Mouse (Mus musculus) megakaryocyte, embryonic 14.5 days (primary cell): ENCODE data around the gene Tnfrsf17. TPM values are rescaled to one million over a fixed set of nuclear protein-coding genes. Genes with fewer than 3 reads are reported as not detected.
A peak's percentile ranks its signal among the peaks of the same experiment; 100 is the strongest.
"Not testable (repeated sequence)": the region's sequence is repeated elsewhere in the genome, so short reads cannot be mapped to it uniquely, and the experiment has no call there.

Experiments used
- H3K27me3 ChIP-seq: replicated peaks from 2 replicates; pipeline ENCODE3; 2012; ENCODE audit warnings: inconsistent platforms
- H3K36me3 ChIP-seq: replicated peaks from 2 replicates; pipeline ENCODE3; 2012; ENCODE audit warnings: low read length, inconsistent platforms, mixed read lengths
- H3K4me1 ChIP-seq: 2 replicates; pipeline ENCODE4 v1.6.1; 2012; ENCODE audit warnings: inconsistent platforms
- H3K4me3 ChIP-seq: replicated peaks from 2 replicates; pipeline ENCODE3; 2012; ENCODE audit warnings: moderate library complexity, mild to moderate bottlenecking, inconsistent platforms
- H3K9me3 ChIP-seq: 2 replicates; pipeline ENCODE4 v1.6.1; 2012; ENCODE audit warnings: inconsistent platforms
- FLI1 ChIP-seq: IDR thresholded peaks from 2 replicates; pipeline ENCODE4 v1.6.1; 2012; ENCODE audit warnings: low read length, inconsistent platforms, mixed read lengths
- GATA1 ChIP-seq: IDR thresholded peaks from 3 replicates; pipeline ENCODE4 v1.6.1; 2012; ENCODE audit warnings: mixed read lengths, low read length, inconsistent platforms, borderline replicate concordance
- polyA plus RNA-seq: library from polyadenylated mRNA; stranded (reverse); fragments of >175 nt; gene quantifications from 2 replicates; pipeline ENCODE4 v1.2.3, GENCODE M21; 2012; ENCODE audit warnings: low replicate concordance; ENCODE audit not compliant: insufficient read depth

The Tnfrsf17 gene
- polyA plus RNA-seq, result not detected in 2 replicates

GRCm38 (mm10) chr16:11313512-11313911 lies at the start of gene Tnfrsf17:
Gene Tnfrsf17 (plus strand): TSS chr16:11313812.
- Histone ChIP-seq H3K9me3 (no peaks in the 10 kb centered on the region), H3K36me3 (no peaks in the 10 kb centered on the region), H3K4me3 (no peak within 1 kb of the TSS), H3K27me3 (peaks cover 2% of the 10 kb centered on the region), H3K4me1 (peaks cover 36% of the 10 kb centered on the region)
- TF ChIP-seq FLI1, result no peak
- no peak for TF ChIP-seq GATA1

DNA sequence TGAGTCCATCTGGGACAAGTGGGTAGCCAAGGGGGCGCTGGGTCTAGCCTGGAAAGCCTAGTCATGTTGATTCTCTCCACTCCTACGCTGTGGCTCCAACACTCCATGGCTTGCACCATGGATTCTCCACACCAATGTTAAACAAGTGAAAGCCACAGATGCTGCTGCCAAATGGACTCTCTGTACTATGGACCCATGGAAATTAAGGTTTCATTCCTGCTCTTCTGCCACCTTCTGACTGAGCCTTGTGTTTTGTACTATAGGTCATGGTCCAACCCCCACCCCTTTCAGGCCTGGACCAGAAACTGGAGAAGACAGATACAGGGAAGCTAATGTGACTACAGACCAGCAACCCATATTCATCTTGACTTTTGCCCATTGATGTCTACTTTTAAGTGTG lies 47.1 kb upstream of the Tnfrsf17 start:
- H3K36me3 ChIP-seq, result peaks cover 5% of the 10 kb centered on the region
- no peak overlapping the region for H3K4me3 ChIP-seq
- no peaks in the 10 kb centered on the region for H3K27me3 ChIP-seq
- peaks cover 66% of the 10 kb centered on the region for H3K4me1 ChIP-seq
- TF ChIP-seq FLI1 (no peak), GATA1 (no peak)
- peaks cover 8% of the 10 kb centered on the region for H3K9me3 ChIP-seq

DNA sequence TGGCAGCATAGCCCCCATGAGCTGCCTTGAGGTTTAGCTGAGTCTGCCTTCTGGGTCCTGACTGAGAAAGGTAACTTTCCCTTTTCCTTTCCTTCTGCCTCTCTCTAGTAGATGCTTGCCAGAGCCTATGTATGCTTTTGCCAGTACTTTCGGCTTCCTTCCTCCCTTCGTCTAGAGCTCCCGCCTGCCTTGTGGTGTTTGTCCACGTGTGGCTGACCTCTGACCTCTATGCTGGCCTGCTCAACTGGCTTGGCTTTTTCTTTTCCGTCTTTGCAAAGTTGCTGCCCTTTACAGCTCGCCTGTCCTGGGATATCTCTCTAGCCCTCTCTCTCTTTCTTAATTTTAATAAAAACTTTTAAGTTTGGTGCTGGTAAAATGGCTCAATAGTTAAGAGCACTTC lies 43.8 kb upstream of the Tnfrsf17 start:
- TF ChIP-seq GATA1, result no peak
- TF ChIP-seq FLI1, result no peak
- peaks cover 5% of the 10 kb centered on the region for H3K36me3 ChIP-seq
- H3K4me3 ChIP-seq, result no peak overlapping the region
- no peaks in the 10 kb centered on the region for H3K27me3 ChIP-seq
- H3K4me1 ChIP-seq, result peaks cover 50% of the 10 kb centered on the region
- H3K9me3 ChIP-seq, result peaks cover 8% of the 10 kb centered on the region

DNA sequence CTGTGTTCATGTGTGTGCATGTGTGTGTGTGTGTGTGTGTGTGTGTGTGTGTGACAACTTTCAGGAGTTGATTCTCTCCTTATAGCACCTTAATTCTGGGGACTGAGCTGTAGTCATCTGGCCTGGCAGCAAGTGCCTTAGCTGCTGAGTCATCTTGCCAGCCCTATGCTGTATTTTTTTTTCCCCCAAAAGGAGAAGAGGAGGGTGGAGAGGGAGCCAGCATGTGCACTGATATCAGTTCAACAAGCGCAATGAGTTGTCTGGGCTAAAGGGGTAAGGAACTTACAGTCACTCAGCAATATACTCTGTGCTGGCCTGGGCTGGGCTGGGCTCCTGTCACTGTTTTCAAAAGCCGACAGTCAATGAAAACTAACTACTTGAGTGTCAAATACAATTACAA lies 43.0 kb upstream of the Tnfrsf17 start:
- Histone ChIP-seq H3K4me3 (peak overlapping the region; percentile 33), H3K27me3 (no peaks in the 10 kb centered on the region), H3K9me3 (peaks cover 8% of the 10 kb centered on the region), H3K4me1 (peaks cover 49% of the 10 kb centered on the region), H3K36me3 (peaks cover 5% of the 10 kb centered on the region)
- TF ChIP-seq FLI1, result no peak
- no peak for TF ChIP-seq GATA1

- Histone ChIP-seq H3K4me1 (peaks cover 49% of the 10 kb centered on the region), H3K27me3 (no peaks in the 10 kb centered on the region), H3K4me3 (no peak overlapping the region), H3K36me3 (peaks cover 4% of the 10 kb centered on the region), H3K9me3 (peaks cover 6% of the 10 kb centered on the region)
- no peak for TF ChIP-seq GATA1
- no peak for TF ChIP-seq FLI1
These were observed 42.5 kb upstream of the Tnfrsf17 start for GRCm38 (mm10) chr16:11271073-11271472.

- Histone ChIP-seq H3K4me1 (peaks cover 24% of the 10 kb centered on the region), H3K36me3 (no peaks in the 10 kb centered on the region), H3K9me3 (no peaks in the 10 kb centered on the region), H3K4me3 (no peak overlapping the region), H3K27me3 (no peaks in the 10 kb centered on the region)
- TF ChIP-seq GATA1 (no peak), FLI1 (no peak)
These were observed 36.7 kb upstream of the Tnfrsf17 start for GRCm38 (mm10) chr16:11276888-11277287.

- H3K4me3 ChIP-seq, result no peak overlapping the region
- H3K36me3 ChIP-seq, result no peaks in the 10 kb centered on the region
- no peaks in the 10 kb centered on the region for H3K9me3 ChIP-seq
- no peaks in the 10 kb centered on the region for H3K27me3 ChIP-seq
- peaks cover 24% of the 10 kb centered on the region for H3K4me1 ChIP-seq
- no peak for TF ChIP-seq GATA1
- TF ChIP-seq FLI1, result no peak
These were observed 34.8 kb upstream of the Tnfrsf17 start for GRCm38 (mm10) chr16:11278778-11279177.

DNA sequence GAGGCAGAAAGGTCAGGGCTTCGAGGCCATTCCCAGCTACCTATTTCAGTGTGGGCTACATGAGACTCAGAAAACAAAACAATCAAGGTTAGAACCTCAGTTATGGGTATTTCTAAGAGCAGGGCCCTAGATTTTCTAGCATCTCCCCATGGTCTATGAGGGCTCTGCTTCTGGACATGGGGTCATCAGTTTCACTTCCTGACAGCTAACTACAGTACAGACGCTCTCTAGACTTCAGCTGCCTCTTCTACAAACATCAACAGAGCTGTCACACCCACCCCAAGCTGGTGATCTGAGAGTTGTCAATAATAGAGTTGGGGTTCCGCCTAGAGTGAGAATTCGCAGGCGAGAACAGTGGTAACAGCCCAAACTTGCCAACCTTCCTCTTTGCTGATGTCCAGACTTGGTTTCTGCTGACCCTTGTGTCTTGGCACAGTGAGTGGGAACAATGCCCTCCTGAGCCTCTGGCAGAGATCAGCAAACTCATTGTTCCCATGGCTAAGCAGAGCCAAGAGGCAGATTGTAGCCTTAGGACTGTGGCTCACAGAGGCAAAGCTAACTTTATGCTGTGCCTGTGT lies 30.9 kb upstream of the Tnfrsf17 start:
- TF ChIP-seq GATA1 (no peak), FLI1 (no peak)
- Histone ChIP-seq H3K4me1 (peaks cover 45% of the 10 kb centered on the region), H3K4me3 (no peak overlapping the region), H3K27me3 (no peaks in the 10 kb centered on the region), H3K9me3 (no peaks in the 10 kb centered on the region), H3K36me3 (no peaks in the 10 kb centered on the region)

DNA sequence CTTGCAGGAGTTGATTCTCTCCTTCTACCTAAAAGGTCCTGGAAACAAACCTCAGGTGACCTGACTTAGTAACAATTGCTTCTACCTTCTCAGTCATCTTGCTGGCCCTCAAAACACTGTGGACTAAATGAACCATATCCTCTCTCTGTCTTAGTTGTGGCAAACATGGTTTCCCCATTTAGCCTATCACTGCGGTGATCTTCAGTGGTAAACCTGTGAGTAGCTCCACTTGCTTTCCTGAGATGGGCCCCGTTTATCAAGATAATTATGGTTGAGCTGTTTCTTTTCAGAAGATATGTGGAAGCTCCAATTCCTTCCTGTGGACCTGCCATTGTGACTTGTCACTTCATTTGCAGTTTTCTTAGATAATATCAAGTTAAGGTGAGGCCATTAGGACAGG lies 28.7 kb upstream of the Tnfrsf17 start:
- Histone ChIP-seq H3K4me3 (no peak overlapping the region), H3K9me3 (peaks cover 17% of the 10 kb centered on the region), H3K36me3 (peaks cover 11% of the 10 kb centered on the region), H3K27me3 (no peaks in the 10 kb centered on the region), H3K4me1 (peaks cover 32% of the 10 kb centered on the region)
- TF ChIP-seq FLI1, result no peak
- no peak for TF ChIP-seq GATA1

DNA sequence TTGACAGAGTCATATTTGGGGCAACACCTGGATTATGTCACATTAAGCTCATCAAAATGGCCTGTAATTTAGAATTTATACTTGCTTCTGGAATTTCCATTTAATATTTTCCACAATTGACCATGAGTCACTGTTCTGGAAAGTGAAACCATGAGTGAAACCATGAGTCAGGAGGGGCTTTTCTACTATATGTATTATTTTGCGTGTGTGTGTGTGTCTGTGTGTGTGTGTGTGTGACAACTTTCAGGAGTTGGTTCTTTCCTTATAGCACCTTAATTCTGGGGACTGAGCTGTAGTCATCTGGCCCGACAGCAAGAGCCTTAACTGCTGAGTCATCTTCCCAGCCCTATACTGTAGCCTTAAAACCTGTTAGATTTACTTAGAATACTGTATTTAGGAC lies 27.7 kb upstream of the Tnfrsf17 start:
- TF ChIP-seq FLI1, result no peak
- no peak for TF ChIP-seq GATA1
- Histone ChIP-seq H3K9me3 (peaks cover 26% of the 10 kb centered on the region), H3K36me3 (peaks cover 13% of the 10 kb centered on the region), H3K4me1 (peaks cover 32% of the 10 kb centered on the region), H3K4me3 (no peak overlapping the region), H3K27me3 (no peaks in the 10 kb centered on the region)

DNA sequence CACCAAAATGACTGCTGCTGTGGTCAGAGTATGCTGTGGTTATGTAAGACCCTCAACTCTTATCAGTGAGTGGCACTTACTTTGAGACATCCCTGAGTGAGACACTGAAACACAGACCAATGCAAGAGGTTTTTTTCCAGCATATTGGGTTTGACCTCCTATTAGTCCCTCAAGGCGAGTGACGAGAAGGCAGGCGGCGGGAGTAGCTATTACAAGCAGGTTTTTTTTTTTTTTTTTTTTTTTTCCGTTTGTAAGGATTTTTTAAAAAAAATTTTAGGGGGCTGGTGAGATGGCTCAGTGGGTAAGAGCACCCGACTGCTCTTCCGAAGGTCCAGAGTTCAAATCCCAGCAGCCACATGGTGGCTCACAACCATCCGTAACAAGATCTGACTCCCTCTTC lies 24.7 kb upstream of the Tnfrsf17 start:
- H3K9me3 ChIP-seq, result peaks cover 38% of the 10 kb centered on the region
- H3K36me3 ChIP-seq, result peaks cover 13% of the 10 kb centered on the region
- not testable (repeated sequence) for H3K4me3 ChIP-seq, H3K27me3 ChIP-seq
- peaks cover 24% of the 10 kb centered on the region for H3K4me1 ChIP-seq

GRCm38 (mm10) chr16:11295583-11295982 lies 18.0 kb upstream of the Tnfrsf17 start:
- peaks cover 14% of the 10 kb centered on the region for H3K9me3 ChIP-seq
- not testable (repeated sequence) for H3K36me3 ChIP-seq, H3K27me3 ChIP-seq, H3K4me1 ChIP-seq, H3K4me3 ChIP-seq

GRCm38 (mm10) chr16:11297700-11298099 lies 15.9 kb upstream of the Tnfrsf17 start:
- H3K36me3 ChIP-seq, H3K27me3 ChIP-seq, H3K9me3 ChIP-seq, H3K4me1 ChIP-seq, H3K4me3 ChIP-seq: not testable (repeated sequence)
